Mouse (Mus musculus) gastrocnemius, postnatal 36 days (tissue): Measurements from ENCODE around the gene H2-D1. TPM values are rescaled to one million over a fixed set of nuclear protein-coding genes. Genes with fewer than 3 reads are reported as not detected.

ENCODE experiments used
- DNase-seq, 2 experiments: peaks; one replicate each; pipeline ENCODE4 v3.0.0; 2022
- intact Hi-C: fragments of 180-260 bp; cut with DNase I; formaldehyde crosslinking; loops from one replicate; pipeline ENCODE4 v1.15.1; 2025
- total RNA-seq, 2 experiments: library from RNA; stranded (reverse); gene quantifications; 2 replicates each; pipeline ENCODE4 v1.2.3; 2021

Gene H2-D1
- total RNA-seq, 2 experiments from 2014 or later: 28.2 to 39.1 TPM

DNA sequence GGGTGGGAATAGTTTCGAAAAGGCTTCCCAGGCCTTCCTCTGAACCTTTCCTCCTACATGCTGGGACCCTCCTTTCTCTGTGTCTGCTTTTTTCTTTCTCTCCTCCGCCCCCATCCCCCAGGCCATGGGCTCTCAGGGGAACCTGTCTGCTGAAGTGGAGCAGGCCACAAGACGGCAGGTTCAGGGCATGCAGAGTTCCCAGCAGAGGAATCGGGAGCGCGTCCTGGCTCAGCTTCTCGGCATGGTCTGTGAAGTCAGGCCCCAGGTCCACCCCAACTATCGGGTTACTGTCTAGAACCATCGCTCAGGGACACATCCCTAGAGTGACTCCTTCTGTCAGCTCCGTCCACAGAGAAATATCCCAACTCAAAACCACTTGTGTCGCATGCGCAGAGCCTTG is 25.0 kb upstream of the H2-D1 start:
- intact Hi-C loops: no loop called here
- DNase-seq: no peak

DNA sequence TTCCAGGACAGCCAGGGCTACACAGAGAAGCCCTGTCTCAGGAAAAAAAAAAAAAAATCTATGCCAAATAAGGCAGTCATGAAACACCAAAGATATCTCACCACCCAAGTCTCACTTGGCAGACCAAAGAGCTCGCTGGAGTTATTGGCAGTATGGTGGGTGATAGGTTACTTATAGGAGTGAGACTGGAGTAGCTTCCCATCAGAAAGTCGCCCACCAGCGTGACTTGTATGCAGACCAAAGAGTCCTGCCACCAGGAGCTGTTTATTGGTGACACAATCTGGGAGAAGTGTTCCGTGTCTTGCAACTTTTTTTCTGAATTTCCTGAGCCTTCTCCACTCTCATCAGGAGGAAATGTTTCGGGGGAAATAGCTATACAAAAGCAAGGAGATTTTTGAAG is 22.8 kb upstream of the H2-D1 start:
- intact Hi-C loops: loop anchor here (10.0 kb wide), 2 partner anchors 645 to 1125 kb away; partner anchors contain the start of genes Ager, H2-DMa and Pbx2
- DNase-seq: no peak

DNA sequence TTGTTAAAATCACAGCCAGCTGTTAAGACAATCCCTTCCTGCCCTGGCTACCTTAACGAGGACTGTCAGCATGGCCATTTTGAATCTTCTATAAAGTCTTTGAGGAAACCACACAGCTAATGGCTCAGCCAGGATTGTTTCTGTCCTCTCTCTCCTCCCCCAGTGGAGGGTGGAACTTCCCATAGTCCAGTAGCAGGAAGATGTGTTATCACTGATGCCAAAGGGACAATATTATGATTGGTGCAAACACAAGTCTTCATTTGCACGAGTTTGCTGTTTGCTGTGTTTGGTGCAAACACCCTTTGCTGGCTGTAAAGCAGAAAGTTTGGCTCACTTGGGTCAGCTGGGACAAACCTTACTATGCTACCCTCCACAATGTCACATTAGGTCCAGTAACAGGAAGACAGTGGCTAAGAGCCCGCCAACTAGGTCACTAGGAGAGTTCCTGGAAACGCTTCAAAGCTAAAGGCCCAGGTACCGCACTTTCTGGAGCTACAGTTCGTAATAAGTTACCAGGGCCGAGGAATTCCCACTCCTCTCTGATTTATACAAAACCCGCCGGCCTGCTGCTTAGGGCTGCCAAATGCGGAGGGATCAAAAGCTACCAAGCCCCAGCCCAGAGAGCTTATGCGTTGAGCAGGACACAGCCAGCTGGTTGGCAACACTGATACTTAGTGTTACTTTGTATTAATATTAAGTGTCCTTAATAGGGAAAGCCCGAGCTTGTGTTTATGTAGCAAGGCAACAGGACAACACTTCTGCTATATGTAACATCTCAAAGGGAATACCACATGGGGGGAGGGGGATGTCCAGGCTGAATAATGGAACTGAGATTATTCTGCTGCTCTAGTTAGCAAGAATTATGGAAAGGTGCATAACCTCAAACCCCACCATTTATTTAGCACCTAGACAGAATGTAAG is 21.9 kb upstream of the H2-D1 start:
- intact Hi-C loops: loop anchor here (10.0 kb wide), 2 partner anchors 646 to 1126 kb away; partner anchors contain the start of genes Ager, H2-DMa and Pbx2
- no peak for DNase-seq

DNA sequence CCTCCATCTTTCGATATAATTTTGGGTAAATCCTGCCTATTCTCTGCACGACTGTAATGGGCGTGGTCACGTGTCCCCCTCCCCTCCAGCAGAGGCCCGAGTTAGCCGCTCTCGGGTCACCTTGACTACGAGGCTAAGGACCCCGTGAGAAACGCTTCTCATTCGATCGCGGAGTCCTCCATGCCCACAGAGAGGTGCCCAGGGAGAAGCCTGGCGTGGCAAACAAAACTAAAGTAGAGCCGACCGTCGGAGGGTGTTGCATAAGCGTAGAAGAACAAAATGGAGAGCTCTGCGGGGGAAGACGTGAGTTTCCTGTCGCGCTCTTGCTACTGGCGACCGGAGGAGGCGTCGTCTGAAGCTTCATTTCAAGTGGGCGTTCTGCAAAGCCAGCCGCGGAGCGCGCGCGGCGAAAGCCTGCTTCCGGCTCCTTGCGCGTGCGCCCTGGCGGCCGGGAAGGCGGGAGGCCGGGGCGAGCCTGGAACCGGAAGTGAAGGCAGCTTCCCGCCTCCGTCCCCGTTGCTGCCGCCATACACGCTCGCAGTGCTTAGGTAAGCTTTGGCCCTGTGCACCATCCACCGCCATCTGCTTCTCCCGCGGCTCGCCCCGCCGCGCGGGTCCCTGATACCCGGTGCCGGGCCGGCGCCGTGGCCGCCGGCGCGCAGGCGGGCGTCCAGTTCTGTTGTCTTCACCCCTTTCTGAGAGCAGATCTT is 21.1 kb upstream of the H2-D1 start, which contains the start of gene Ddx39b:
Gene Ddx39b (plus strand): TSS at position 442 of the 710 bp plus-strand sequence.
- intact Hi-C loops: loop anchor here (10.0 kb wide), 2 partner anchors 647 to 1127 kb away; partner anchors contain the start of genes Ager, H2-DMa and Pbx2
- peak; percentile 92 to 96 for DNase-seq

DNA sequence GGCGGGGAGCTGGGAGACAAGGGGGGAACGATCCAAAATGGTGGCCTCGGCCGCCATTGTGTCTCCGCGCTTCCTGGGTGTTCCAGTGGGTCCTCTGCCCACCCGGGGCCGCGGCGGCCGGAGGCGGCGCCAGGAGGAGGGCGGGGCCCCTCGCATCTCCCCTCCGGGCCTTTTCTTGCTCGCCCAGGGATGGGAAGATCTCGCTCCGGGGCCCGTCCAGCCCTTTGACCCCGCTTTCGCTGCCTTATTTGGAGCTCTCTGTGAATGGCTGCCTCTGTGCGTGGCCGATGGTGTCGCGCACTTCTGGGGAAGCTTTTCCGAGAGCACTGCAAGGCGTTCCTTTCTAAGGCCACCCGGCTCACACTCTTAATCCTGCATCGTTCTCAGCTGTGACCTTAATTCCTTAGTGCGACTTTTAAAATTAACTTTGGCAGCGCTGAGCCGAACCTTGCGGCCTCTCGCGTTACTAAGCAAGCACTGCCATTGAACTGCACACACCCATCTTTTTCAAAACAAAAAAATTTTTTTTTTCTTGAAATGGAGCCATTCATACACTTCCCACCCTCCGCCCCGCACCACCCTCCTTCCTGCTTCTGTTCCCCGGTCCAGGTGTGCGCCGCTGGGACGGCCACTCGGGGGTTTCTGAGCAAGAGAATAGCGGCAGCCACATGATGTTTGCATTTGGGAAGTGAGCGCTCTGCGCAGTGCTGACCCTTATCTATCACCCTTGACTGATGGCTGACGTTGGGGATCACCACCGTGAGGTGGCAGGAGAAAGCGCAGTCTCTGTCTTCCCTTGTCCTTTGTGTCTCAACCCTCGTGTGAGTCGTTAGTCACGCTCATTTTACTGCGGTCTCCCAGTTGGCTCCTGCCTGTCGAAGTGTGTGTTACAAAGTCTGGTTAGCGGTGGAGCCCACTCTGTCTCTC is 20.3 kb upstream of the H2-D1 start:
- intact Hi-C loops: loop anchor here (10.0 kb wide), 2 partner anchors 647 to 1127 kb away; partner anchors contain the start of genes Ager, H2-DMa and Pbx2
- DNase-seq: peak in 1 of 2 experiments; percentile 46

GRCm38 (mm10) chr17:35243086-35243485 is 19.4 kb upstream of the H2-D1 start:
- intact Hi-C loops: loop anchor here (10.0 kb wide), 2 partner anchors 648 to 1128 kb away; partner anchors contain the start of genes Ager, H2-DMa and Pbx2
- peak in 1 of 2 experiments; percentile 39 for DNase-seq

- intact Hi-C loops: loop anchor here (10.0 kb wide), 2 partner anchors 650 to 1130 kb away; partner anchors contain the start of genes Ager, H2-DMa and Pbx2
- no peak for DNase-seq
Measured at GRCm38 (mm10) chr17:35244999-35245398, 17.5 kb upstream of the H2-D1 start.

DNA sequence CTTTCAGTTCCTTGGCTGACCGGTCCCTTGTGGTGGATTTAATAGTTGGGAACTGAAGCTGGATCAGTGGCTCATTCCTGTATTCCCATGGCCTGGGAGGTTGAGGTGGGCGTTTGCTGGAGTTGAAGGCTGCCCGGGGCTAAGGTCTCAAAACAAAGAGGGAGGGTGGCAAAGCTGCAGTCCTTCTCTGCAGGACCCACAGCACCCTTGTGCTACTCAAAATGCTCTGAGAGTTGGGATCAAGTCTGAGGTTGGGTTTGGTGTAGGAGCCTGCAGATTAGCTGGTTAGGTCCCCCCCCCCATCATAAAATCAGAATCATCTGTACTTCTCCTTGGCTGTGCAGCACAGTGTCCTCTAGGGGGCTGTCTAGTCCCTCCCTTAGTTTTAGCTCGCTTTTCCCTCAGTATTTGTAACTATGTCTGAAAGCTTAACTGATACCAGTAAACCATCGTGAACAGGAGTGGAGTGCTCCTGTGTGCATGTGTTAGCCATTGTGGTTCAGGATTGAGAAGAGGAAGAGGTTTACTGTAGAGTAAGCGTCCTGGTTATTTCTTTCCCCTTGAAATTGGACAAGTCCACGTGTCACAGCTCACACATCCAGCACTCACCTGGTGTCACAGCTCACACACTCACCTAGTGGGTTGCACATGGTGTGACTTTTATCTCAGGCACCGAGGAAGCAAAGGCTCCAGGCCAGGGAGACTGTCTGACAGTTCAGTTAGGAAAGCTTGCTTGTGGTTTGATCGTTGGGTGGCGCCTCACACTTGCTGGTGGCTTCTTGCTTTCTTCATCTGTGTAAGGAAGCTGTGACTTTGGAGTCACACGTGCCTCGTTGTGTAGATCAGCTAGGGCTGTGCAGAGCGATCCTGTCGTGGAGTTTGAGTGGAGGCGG is 16.6 kb upstream of the H2-D1 start:
- DNase-seq: no peak
- intact Hi-C loops: loop anchor here (10.0 kb wide), 2 partner anchors 651 to 1131 kb away; partner anchors contain the start of genes Ager, H2-DMa and Pbx2

- no peak for DNase-seq
- intact Hi-C loops: loop anchor here (10.0 kb wide), 2 partner anchors 652 to 1132 kb away; partner anchors contain the start of genes Ager, H2-DMa and Pbx2
Measured at GRCm38 (mm10) chr17:35247144-35247543, 15.4 kb upstream of the H2-D1 start.

DNA sequence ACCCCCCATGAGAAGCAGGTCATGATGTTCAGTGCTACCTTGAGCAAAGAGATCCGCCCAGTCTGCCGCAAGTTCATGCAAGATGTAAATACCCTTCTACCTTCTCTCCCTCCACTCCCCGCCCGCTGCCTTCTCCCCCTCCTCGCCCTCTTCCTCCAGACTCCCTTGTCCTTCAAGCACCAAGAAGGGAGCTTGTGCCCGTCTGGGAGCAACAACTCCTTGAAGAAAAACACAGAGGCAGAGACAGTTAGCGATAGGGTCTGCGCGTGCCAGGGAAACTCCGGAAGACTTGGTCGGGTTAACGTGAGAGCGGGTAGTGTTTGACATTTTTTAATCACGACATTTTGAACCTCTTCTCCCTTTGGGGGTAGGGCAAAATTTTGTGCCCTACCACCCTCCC is 13.5 kb upstream of the H2-D1 start:
- intact Hi-C loops: loop anchor here (10.0 kb wide), 2 partner anchors 654 to 1134 kb away; partner anchors contain the start of genes Ager, H2-DMa and Pbx2

GRCm38 (mm10) chr17:35249451-35250197 is 12.9 kb upstream of the H2-D1 start:
- no peak for DNase-seq
- intact Hi-C loops: loop anchor here (10.0 kb wide), 2 partner anchors 655 to 1135 kb away; partner anchors contain the start of genes Ager, H2-DMa and Pbx2

More for the DNA sequence above, 13.5 kb upstream of the H2-D1 start:
- DNase-seq: no peak

GRCm38 (mm10) chr17:35250348-35251120 is 12.0 kb upstream of the H2-D1 start:
- no peak for DNase-seq
- intact Hi-C loops: no loop called here

GRCm38 (mm10) chr17:35251162-35251719 is 11.3 kb upstream of the H2-D1 start:
- no peak for DNase-seq
- intact Hi-C loops: no loop called here

DNA sequence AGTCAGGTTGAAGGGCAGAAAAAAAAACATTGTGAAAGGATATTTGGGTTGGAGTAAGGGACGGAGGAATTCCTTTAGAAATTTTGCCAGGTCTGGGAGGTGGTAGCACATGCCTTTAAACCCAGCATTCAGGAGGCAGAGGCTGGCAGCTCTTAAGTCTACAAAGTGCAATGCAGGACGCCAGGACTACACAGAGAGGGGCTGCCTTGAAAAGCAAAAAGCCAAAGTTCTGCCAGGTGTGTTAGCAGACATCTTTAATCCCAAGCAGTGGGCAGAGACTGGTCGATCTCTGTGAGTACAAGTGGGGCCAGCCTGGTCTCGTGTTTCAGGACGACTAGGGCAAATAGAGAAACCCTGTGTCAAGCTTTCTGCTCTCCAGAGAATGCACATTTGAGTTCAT is 10.5 kb upstream of the H2-D1 start:
- no peak for DNase-seq
- intact Hi-C loops: no loop called here

DNA sequence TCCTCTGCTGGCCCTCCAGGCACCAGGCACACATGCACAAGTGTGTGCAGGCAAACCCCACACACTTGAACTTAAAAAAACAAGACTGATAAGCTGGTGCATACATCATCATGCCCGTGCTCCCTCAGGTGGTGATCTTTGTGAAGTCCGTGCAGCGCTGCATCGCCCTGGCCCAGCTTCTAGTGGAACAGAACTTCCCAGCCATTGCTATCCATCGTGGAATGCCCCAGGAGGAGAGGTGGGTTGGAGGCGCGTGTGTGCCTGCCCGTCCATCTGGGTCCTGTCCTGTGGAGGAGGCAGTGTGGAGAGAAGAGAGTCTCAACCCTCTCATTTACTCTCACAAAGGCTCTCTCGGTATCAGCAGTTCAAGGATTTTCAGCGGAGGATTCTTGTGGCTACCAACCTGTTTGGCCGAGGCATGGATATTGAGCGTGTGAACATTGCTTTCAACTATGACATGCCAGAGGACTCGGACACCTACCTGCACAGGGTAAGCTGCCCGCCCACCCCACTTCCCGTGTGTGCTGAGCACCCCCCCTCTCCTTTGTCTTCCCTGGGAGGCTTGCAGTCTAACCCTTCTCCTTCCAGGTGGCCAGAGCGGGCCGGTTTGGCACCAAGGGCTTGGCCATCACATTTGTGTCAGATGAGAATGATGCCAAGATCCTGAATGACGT is 9.8 kb upstream of the H2-D1 start:
- intact Hi-C loops: no loop called here
- no peak for DNase-seq
